Mouse (Mus musculus) left cerebral cortex, postnatal 10 days (tissue): ENCODE results near the gene Zfp27. TPM values are rescaled to one million over a fixed set of nuclear protein-coding genes. Genes with fewer than 3 reads are reported as not detected.
A peak's percentile ranks its signal among the peaks of the same experiment; 100 is the strongest.

Source experiments
- DNase-seq, 2 experiments: peaks; one replicate each; pipeline ENCODE4 v3.0.0; 2021 to 2022; ENCODE audit warnings: low spot score in 2 of 2, mixed read lengths in 1 of 2; ENCODE audit errors: extremely low spot score in 1 of 2
- intact Hi-C: fragments of 180-260 bp; cut with DNase I; formaldehyde crosslinking; loops from one replicate; pipeline ENCODE4 v1.15.1; 2025
- total RNA-seq, 2 experiments: library from RNA; stranded (reverse); gene quantifications; 2 replicates each; pipeline ENCODE4 v1.2.3; 2021

Zfp27 gene
- total RNA-seq, result 10 to 100 TPM; 21.4 to 21.9 TPM

GRCm38 (mm10) chr7:29905966-29906681 lies at the start of gene Zfp27:
Gene Zfp27, minus strand, starts transcription at chr7:29906572.
- intact Hi-C loops, result no loop called here
- peak; percentile 63 to 79 for DNase-seq

GRCm38 (mm10) chr7:29954731-29955130 lies 48.4 kb upstream of the Zfp27 start:
- DNase-seq, result peak in 1 of 2 experiments; percentile 42

GRCm38 (mm10) chr7:29953513-29954401 lies 47.4 kb upstream of the Zfp27 start, which contains the start of gene Zfp74:
Gene Zfp74, minus strand, starts transcription at chr7:29954089.
- intact Hi-C loops, result no loop called here
- DNase-seq, result peak; percentile 73 to 83

More at GRCm38 (mm10) chr7:29954731-29955130, 48.4 kb upstream of the Zfp27 start:
- intact Hi-C loops, result no loop called here

DNA sequence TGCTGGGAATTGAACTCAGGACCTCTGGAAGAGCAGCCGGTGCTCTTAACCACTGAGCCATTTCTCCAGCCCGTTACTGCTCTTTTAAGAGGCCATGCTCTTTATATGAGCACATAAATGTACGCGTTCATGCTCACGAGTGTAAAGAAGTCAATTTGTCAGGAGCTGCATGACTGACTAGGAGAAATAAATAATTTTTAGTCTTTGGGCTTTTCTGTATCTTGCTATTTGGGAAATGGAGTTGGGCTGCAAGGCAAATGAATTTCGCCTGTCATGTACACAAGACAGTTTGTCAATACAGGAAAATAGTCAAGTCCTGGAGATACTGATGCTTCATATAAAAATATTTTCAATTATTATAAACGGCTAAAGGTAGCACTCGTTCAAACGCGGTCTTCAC lies 46.7 kb upstream of the Zfp27 start:
- intact Hi-C loops, result no loop called here
- DNase-seq, result no peak

DNA sequence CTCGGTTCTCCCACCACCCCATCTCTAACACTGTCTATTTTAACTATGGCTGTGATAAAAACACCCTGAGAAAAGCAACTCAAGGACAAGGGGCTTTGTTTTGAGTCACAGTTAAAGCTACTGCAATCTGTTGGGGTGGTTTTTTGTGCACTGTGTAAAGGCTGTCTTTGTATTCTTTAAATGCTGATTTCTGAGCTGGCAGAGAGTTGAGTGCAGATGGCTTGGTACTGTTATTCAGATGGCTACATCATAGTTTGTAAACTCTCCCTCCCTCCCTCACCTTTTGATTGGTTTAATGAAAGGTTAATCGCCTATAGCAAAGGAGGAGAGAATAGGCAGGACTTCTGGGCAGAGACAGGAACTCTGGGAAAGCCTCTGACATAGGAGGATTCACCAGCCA lies 37.8 kb upstream of the Zfp27 start:
- intact Hi-C loops, result no loop called here
- DNase-seq, result peak in 1 of 2 experiments; percentile 37

DNA sequence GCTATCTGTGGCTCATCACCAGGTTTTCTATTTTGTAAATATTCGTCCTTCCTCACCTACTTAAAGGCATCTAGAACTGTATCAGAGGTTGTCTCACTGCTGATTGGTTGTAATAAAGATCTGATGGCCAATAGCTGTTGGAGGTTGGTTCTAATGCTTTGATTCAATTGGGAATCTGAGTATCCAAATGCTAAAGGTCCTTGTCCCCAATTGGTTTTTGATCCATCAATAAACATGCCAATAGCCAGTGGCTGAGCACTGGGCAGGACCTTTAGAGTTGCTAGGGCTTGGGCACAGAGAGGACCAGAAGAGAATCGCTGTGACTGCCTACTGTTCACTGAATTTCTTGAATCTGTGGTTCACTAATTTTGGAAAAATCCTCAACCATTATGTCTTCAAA lies 37.3 kb upstream of the Zfp27 start:
- intact Hi-C loops, result no loop called here
- DNase-seq, result no peak

- intact Hi-C loops, result no loop called here
- no peak for DNase-seq
Observed at GRCm38 (mm10) chr7:29942740-29943139, 36.4 kb upstream of the Zfp27 start.

- intact Hi-C loops, result no loop called here
- DNase-seq, result no peak
Observed at GRCm38 (mm10) chr7:29941027-29941426, 34.7 kb upstream of the Zfp27 start.

DNA sequence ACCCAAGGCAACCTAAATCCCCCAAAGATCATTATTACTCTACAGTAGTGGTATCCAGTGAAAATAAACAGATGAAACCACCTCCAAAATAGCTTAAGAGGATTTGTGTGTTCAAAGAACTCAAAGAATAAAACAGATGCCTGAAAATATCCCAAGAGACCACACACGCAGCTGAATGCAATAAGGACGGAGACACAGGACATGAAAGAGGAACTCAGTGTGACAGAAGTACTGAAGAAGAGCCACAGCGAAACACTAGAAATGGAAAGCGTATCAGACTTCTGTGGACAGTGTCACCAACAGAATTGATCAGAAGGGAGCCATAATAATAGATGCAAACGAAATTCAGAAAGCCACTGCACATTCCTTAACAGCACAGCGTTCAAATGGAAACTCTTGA lies 32.5 kb upstream of the Zfp27 start:
- intact Hi-C loops, result no loop called here
- no peak for DNase-seq

GRCm38 (mm10) chr7:29922780-29923179 lies 16.4 kb upstream of the Zfp27 start:
- DNase-seq, result no peak
- intact Hi-C loops, result no loop called here

DNA sequence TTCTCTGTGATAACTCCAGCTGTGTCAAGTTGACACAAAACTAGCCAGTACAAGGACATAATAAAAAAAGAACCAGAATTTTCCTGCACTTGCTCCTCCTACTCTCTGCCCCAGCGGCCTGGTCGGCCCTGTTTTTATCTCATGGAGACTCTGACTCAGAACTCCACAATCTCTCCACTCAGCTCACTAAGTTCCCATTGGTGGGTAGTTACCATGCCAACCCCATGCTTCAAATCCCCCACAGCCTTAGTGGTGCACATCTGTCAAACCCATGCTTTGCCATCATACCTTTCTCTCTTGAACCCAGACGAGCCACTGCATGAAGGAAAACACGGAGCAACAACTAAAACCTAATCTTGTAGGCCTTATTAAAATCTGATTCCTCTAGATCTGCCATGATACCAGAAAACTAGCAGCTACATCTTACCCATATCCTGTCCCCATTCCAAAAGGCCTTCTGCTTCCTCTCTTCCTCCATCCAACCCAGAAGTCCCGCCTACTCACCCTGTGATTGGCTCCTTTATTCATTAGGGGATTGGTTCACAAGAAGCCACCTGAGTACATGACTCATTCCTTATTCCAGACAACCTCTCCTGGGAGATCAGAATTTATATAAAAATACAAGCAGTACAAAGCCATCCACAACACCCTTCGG lies 15.2 kb upstream of the Zfp27 start:
- intact Hi-C loops, result no loop called here
- DNase-seq, result no peak

DNA sequence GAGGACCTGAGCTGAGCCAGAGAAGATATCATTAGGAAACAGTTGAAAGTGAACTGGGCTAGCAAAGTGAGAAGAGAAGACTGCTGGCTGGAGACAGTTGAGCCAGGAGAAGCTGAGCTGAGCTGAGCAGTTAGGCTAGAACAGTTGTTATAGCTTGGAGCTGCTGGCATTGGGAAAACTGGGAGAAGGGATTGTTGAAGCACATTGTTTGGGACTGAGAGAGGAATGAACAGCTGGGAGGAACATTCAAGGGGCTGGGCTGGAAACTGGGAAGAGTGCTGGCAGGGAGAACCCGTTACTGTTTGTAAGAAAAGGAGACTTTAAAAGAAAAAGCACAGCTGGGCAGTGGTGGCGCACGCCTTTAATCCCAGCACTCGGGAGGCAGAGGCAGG lies 11.7 kb upstream of the Zfp27 start:
- DNase-seq, result no peak
- intact Hi-C loops, result no loop called here

DNA sequence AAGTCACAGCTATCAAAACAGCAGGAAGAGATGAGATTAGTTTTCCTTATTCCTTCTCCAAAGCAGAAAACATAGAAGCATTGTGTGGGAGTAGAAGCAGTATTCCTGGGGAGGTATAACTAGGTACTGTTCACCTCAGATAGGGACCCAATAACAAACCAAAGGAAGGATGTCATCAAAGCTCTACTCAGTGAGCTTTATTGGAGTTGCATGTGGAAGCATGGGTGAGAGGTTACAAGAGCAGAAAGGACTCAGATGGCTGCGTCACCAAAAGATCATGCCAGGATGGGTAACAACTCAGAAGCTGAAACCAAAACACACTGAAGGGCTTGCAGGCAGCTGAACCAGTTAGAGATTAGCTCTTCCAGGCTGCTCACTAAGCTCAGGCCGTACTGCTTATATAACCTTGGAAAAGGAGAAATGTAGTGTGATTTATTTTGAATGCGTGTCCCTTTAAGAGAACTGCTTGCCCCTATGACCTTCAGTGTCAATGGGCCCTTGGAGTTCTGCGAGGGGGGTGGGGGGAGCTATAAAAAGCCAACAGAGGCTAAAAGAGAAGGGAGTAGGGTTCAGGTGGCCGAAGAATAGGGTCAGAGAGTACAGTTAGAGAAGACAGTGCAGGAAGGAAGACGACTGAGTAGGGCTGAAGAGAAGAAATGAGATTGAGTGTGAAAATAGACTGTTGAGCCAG lies 11.1 kb upstream of the Zfp27 start:
- no peak for DNase-seq
- intact Hi-C loops, result no loop called here

DNA sequence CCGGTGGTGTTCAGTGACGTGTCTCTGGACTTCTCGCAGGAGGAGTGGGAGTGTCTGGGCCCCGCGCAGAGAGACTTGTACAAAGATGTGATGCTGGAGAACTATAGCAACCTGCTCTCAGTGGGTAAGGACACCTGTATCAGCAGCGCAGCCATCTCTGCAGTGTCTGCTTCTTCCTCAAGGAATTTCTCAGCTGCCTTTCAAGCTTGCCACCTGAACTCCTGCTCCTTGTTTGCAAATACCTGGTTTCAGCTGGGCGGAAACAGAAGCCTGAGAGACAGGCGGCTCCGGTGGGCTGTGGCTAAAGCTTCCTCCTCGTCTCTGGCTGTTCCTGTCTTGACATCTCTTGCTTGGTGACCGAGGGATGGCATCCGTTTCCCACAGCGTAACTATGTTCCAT lies 5.8 kb upstream of the Zfp27 start:
- intact Hi-C loops, result no loop called here
- no peak for DNase-seq

GRCm38 (mm10) chr7:29910252-29910651 lies 3.9 kb upstream of the Zfp27 start:
- DNase-seq, result no peak
- intact Hi-C loops, result no loop called here

- DNase-seq, result peak; percentile 78 to 88
- intact Hi-C loops, result no loop called here
Observed at GRCm38 (mm10) chr7:29908130-29908950, 2.0 kb upstream of the Zfp27 start, which contains the start of gene Zfp383. Gene Zfp383, plus strand, starts transcription at chr7:29908223.

DNA sequence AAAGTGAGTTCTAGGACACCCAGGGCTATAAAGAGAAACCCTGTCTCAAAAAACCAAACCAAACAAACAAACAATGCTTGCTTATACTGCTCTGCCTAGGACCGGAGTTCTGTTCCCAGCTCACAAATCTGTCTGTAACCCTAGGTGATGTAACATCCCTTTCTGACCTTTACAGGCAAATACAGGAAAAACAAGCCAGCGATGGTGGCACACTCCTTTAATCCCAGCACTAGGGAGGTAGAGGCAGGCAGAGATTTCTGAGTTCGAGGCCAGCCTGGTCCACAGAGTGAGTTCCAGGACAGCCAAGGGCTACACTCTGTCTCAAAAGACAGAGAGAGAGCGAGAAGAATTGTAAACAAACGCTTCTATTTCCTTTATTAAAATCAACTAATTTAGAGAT lies 834 bp upstream of the Zfp27 start:
- intact Hi-C loops, result no loop called here
- DNase-seq, result no peak

- intact Hi-C loops, result no loop called here
- no peak for DNase-seq
Observed at GRCm38 (mm10) chr7:29906682-29907058, 298 bp upstream of the Zfp27 start.
